Mouse (Mus musculus) heart, postnatal 0 days (tissue): Measurements from ENCODE around the gene Ccm2l.

Source experiments
- CTCF ChIP-seq: IDR thresholded peaks from 2 replicates; pipeline ENCODE4 v1.5.1; 2016; ENCODE audit warnings: antibody characterized with exemption, control low read depth, low read depth
- EP300 ChIP-seq: IDR thresholded peaks from 2 replicates; pipeline ENCODE4 v1.6.1; 2016; ENCODE audit warnings: antibody characterized with exemption, low read depth

DNA sequence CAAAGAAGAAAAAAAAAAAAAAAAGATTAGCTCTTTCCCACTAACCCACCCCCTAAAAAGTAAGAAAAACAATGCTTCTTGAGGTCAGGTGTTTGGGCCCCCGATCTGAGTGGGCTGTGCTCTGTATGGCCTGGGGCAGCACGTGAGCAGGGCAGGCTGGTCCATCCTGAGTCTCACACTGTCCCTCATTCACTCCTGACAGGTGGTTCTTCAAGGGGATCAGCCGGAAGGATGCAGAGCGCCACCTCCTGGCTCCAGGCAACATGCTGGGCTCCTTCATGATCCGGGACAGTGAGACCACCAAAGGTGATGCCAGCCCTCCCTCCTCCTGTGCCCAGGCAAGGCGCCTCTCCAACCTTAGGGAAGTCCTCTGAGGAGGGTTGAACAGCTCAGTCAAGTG is 65.3 kb downstream of the Ccm2l start:
- TF ChIP-seq CTCF (peak; percentile 31), EP300 (no peak)
